Mouse (Mus musculus): Measurements from ENCODE around the gene Vps33b. TPM values are rescaled to one million over a fixed set of nuclear protein-coding genes. Genes with fewer than 3 reads are reported as not detected.
A peak's percentile ranks its signal among the peaks of the same experiment; 100 is the strongest.

The Vps33b gene
- total and polyA plus RNA-seq, 2 experiments, result 4.8 to 5.7 TPM

DNA sequence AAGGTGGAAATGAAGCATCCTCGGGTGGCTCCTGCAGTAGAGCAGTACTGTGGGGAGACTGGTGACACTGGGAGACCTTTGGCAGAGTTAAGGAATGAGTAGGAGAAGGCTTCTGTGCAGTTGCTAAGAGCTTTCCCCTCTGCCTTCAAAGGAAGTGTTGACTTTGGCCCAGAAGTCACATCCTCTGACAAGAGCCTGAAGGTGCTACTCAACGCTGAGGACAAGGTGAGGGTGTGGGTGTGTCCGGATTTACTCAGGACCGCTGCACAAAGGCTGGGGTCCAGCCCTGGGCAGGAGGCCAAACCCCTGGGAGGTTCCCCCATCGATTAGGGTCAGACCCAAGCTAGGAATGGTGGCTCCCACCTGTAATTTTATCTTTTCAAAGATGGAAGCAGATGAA is 14.9 kb downstream of the Vps33b start:
- H3K79me2 ChIP-seq (ENCODE audit: control insufficient read depth, insufficient read depth, low read length), result no peaks in the 10 kb centered on the region
- no peak for TF ChIP-seq POLR2A (IDR thresholded peaks at IDR 0.05; ENCODE audit: extremely low read depth, insufficient read depth, low read length)
- no peak overlapping the region for H3K27ac ChIP-seq (replicated peaks; ENCODE audit: insufficient read depth, low read depth, low read length)
- 92% methylated on average over 5 of the region's 5 CpGs for WGBS
- H3K36me3 ChIP-seq (ENCODE audit: control insufficient read depth, insufficient read depth, low read length), result peaks cover 42% of the 10 kb centered on the region
- no peak overlapping the region for H3K9ac ChIP-seq (ENCODE audit: low read depth, low read length)
- H3K4me3 ChIP-seq (ENCODE audit: insufficient read depth, low read depth, low read length), result no peak overlapping the region
- H3K4me1 ChIP-seq (ENCODE audit: control insufficient read depth, insufficient read depth, low read length), result no peaks in the 10 kb centered on the region
- no peak for DNase-seq (ENCODE audit: extremely low read depth, low read depth, low spot score)
- no peaks in the 10 kb centered on the region for H3K27me3 ChIP-seq (ENCODE audit: control insufficient read depth, insufficient read depth, low read length)

DNA sequence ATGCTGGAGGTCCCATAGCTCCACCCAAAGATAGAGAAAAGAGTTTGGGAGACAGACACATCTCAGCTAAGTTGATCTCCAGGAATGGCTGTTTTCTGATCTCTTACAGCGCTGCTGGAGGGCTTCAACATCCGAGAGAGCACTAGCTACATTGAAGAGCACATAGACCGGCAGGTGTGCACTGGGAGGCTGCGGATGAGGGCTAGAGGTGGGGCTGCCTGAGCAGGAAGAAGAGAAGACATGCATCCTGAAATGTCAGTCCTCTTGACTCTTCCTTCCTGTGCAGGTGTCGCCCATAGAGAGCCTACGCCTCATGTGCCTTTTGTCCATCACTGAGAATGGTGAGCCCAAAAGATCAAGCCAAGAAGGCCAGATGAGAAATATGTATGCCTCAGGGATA is 16.3 kb downstream of the Vps33b start:
- no peaks in the 10 kb centered on the region for H3K4me1 ChIP-seq (ENCODE audit: control insufficient read depth, insufficient read depth, low read length)
- no peaks in the 10 kb centered on the region for H3K27me3 ChIP-seq (ENCODE audit: control insufficient read depth, insufficient read depth, low read length)
- 95% methylated on average over 6 of the region's 6 CpGs for WGBS
- DNase-seq (ENCODE audit: extremely low read depth, low read depth, low spot score), result no peak
- no peak overlapping the region for H3K27ac ChIP-seq (replicated peaks; ENCODE audit: insufficient read depth, low read depth, low read length)
- no peak overlapping the region for H3K9ac ChIP-seq (ENCODE audit: low read depth, low read length)
- peaks cover 36% of the 10 kb centered on the region for H3K36me3 ChIP-seq (ENCODE audit: control insufficient read depth, insufficient read depth, low read length)
- no peak overlapping the region for H3K4me3 ChIP-seq (ENCODE audit: insufficient read depth, low read depth, low read length)
- no peaks in the 10 kb centered on the region for H3K79me2 ChIP-seq (ENCODE audit: control insufficient read depth, insufficient read depth, low read length)
- TF ChIP-seq POLR2A (IDR thresholded peaks at IDR 0.05; ENCODE audit: extremely low read depth, insufficient read depth, low read length), result no peak
- no peak for TF ChIP-seq CTCF (IDR thresholded peaks at IDR 0.05; ENCODE audit: low read depth, low read length)

DNA sequence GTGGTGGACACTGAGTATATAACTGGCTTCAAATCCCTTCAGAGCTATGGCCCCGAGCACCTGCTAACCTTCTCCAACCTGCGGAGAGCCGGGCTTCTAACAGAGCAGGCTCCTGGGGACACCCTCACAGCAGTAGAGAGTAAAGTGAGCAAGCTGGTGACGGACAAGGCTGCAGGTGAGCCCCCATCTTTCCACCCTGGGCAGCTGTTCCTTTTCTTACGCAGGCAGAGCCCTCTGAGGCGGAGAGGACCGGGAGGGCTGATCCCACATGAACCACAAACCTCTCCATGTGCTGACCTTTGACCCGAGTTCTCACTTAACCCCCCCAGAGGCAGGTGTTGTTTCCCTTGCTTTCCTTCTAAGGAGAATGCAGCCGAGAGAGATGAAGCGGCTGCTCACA is 18.3 kb downstream of the Vps33b start:
- Histone ChIP-seq H3K27ac (replicated peaks; ENCODE audit: insufficient read depth, low read depth, low read length) (no peak overlapping the region), H3K79me2 (ENCODE audit: control insufficient read depth, insufficient read depth, low read length) (no peaks in the 10 kb centered on the region), H3K27me3 (ENCODE audit: control insufficient read depth, insufficient read depth, low read length) (no peaks in the 10 kb centered on the region), H3K4me3 (ENCODE audit: insufficient read depth, low read depth, low read length) (no peak overlapping the region), H3K9ac (ENCODE audit: low read depth, low read length) (no peak overlapping the region), H3K36me3 (ENCODE audit: control insufficient read depth, insufficient read depth, low read length) (peaks cover 33% of the 10 kb centered on the region), H3K4me1 (ENCODE audit: control insufficient read depth, insufficient read depth, low read length) (no peaks in the 10 kb centered on the region)
- TF ChIP-seq POLR2A (IDR thresholded peaks at IDR 0.05; ENCODE audit: extremely low read depth, insufficient read depth, low read length), result no peak
- no peak for TF ChIP-seq CTCF (IDR thresholded peaks at IDR 0.05; ENCODE audit: low read depth, low read length)
- 92% methylated on average over 10 of the region's 10 CpGs for WGBS
- no peak for DNase-seq (ENCODE audit: extremely low read depth, low read depth, low spot score)

DNA sequence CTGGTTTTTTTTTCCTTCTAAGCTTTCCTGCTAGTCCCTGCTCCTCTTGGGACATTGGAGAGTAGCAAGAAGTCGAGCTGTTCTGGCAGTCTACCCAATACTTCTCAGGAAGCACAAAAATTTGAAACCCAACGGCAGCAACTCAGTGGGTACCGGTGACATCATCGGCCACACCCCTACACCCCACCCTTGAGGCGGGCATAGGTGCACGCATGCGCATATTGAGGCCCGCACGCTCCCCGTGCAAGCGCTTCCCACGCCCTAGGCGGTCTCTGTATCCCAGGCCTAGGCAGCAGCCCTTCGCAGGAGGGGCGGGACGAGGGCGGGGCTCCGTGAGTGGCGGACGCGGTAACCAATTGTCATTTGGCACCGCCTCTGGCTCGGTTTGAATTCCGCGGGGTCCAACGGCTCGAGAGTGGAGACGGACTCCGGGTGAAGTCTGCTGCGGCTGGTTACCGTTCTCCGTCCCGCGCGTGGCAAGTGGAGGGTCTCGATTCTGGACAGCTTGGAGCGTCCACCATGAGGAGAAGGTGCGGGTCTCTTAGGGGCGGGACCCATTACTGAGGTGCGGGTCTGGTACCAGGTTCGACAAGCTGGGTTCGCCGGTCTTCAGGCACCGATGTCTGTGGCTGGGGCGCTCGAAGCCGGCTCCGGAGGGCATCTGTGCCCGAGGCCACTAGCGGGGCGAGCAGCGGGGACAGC is 24.8 kb downstream of the Vps33b start, which contains the start of gene Prc1:
Prc1 (plus strand) TSS at position 389 of the 702 bp plus-strand sequence.
- no peaks in the 10 kb centered on the region for H3K27me3 ChIP-seq (ENCODE audit: control insufficient read depth, insufficient read depth, low read length)
- no peak within 1 kb of the TSS for H3K27ac ChIP-seq (replicated peaks; ENCODE audit: insufficient read depth, low read depth, low read length)
- H3K36me3 ChIP-seq (ENCODE audit: control insufficient read depth, insufficient read depth, low read length), result no peaks in the 10 kb centered on the region
- no peak for TF ChIP-seq CTCF (IDR thresholded peaks at IDR 0.05; ENCODE audit: low read depth, low read length)
- TF ChIP-seq POLR2A (IDR thresholded peaks at IDR 0.05; ENCODE audit: extremely low read depth, insufficient read depth, low read length), result no peak
- H3K4me1 ChIP-seq (ENCODE audit: control insufficient read depth, insufficient read depth, low read length), result no peaks in the 10 kb centered on the region
- peak within 1 kb of the TSS; percentile 68 for H3K4me3 ChIP-seq (ENCODE audit: insufficient read depth, low read depth, low read length)
- H3K9ac ChIP-seq (ENCODE audit: low read depth, low read length), result peak within 1 kb of the TSS; percentile 54
- peak; percentile 85 for DNase-seq (ENCODE audit: extremely low read depth, low read depth, low spot score)
- no peaks in the 10 kb centered on the region for H3K79me2 ChIP-seq (ENCODE audit: control insufficient read depth, insufficient read depth, low read length)
- WGBS, result under 1% methylated on average over 52 of the region's 52 CpGs

DNA sequence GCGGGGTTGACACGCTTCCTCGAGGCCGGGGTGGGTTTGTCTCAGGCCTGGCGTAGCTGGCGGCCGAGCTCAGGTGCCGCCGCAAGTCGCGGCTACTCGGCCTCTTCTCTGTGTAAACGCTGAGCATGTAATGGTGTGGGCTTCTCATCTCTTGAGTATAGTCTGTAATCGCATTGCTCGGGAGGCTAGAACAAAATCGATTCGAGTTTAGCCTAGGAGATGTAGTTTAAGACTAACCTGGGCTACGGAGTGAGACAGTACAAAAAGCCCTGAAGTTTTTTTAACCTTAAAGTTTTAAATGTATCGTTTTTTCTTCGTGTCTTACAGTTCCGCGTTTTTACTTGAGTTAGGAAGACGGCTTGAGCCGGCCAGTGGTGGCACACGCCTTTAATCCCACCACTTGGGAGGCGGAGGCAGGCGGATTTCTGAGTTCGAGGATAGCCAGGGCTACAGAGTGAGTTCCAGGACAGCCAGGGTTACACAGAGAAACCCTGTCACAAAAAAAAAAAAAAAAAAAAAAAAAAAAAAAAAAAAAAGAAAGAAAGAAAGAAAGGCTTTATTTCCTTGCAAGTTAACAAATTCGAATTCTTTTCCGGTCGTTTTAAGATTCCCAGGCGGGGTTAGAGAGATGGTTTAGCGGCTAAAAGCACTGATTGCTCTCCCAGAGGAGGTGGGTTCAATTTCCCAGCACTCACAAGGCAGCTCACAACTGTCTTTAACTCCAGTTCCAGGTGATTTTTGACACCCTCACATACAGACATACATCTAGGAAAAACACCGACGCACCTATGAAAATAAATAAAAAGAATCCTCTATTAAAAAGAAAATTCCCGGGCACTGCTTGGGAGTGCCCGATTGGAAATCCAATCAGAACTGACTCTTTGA is 25.6 kb downstream of the Vps33b start:
- 12% methylated on average over 37 of the region's 37 CpGs for WGBS

More for the DNA sequence above, 25.6 kb downstream of the Vps33b start:
- H3K27ac ChIP-seq (replicated peaks; ENCODE audit: insufficient read depth, low read depth, low read length), result no peak overlapping the region
- TF ChIP-seq CTCF (IDR thresholded peaks at IDR 0.05; ENCODE audit: low read depth, low read length) (no peak), POLR2A (IDR thresholded peaks at IDR 0.05; ENCODE audit: extremely low read depth, insufficient read depth, low read length) (no peak)
- no peaks in the 10 kb centered on the region for H3K27me3 ChIP-seq (ENCODE audit: control insufficient read depth, insufficient read depth, low read length)
- H3K79me2 ChIP-seq (ENCODE audit: control insufficient read depth, insufficient read depth, low read length), result no peaks in the 10 kb centered on the region
- peak; percentile 2 for DNase-seq (ENCODE audit: extremely low read depth, low read depth, low spot score)
- H3K4me3 ChIP-seq (ENCODE audit: insufficient read depth, low read depth, low read length), result peak overlapping the region; percentile 68
- no peaks in the 10 kb centered on the region for H3K36me3 ChIP-seq (ENCODE audit: control insufficient read depth, insufficient read depth, low read length)
- H3K4me1 ChIP-seq (ENCODE audit: control insufficient read depth, insufficient read depth, low read length), result no peaks in the 10 kb centered on the region
- peak overlapping the region; percentile 54 for H3K9ac ChIP-seq (ENCODE audit: low read depth, low read length)
